Mouse (Mus musculus) liver, postnatal 0 days (tissue): ENCODE data around the gene Pla2g4b. TPM values are rescaled to one million over a fixed set of nuclear protein-coding genes. Genes with fewer than 3 reads are reported as not detected.
A peak's percentile ranks its signal among the peaks of the same experiment; 100 is the strongest.

Experiments
- ATAC-seq: fragments of 200-750 bp; cut with Nextera tagmentation; 2 replicates; pipeline ENCODE4 v1.8.0; 2017; ENCODE audit warnings: mild to moderate bottlenecking, moderate library complexity
- DNase-seq: peaks from one replicate; pipeline ENCODE4 v3.0.0-alpha.2; 2016
- H3K27ac ChIP-seq: fragments of 300-500 bp; sonication (generic); 2 replicates; pipeline ENCODE4 v1.5.1; 2014; ENCODE audit warnings: antibody characterized with exemption, moderate library complexity, mild to moderate bottlenecking, low read depth
- H3K27me3 ChIP-seq: fragments of 300-500 bp; sonication (generic); 2 replicates; pipeline ENCODE4 v1.6.1; 2014; ENCODE audit warnings: low read length, control low read depth, mixed read lengths; ENCODE audit not compliant: insufficient read depth
- H3K36me3 ChIP-seq: fragments of 300-500 bp; sonication (generic); replicated peaks from 2 replicates; pipeline ENCODE4 v1.6.1; 2014; ENCODE audit warnings: mild to moderate bottlenecking, control low read depth, low read length, moderate library complexity, mixed read lengths; ENCODE audit not compliant: insufficient read depth
- H3K4me1 ChIP-seq: fragments of 300-500 bp; sonication (generic); 2 replicates; pipeline ENCODE4 v1.6.1; 2014; ENCODE audit warnings: antibody characterized with exemption, mild to moderate bottlenecking, control low read depth; ENCODE audit not compliant: insufficient read depth
- H3K4me2 ChIP-seq: fragments of 300-500 bp; sonication (generic); 2 replicates; pipeline ENCODE4 v1.6.1; 2014; ENCODE audit warnings: low read depth, mild to moderate bottlenecking, low read length, moderate library complexity, mixed read lengths
- H3K4me3 ChIP-seq: fragments of 300-500 bp; sonication (generic); 2 replicates; pipeline ENCODE4 v1.5.1; 2014; ENCODE audit warnings: low read depth, low read length
- H3K9ac ChIP-seq: fragments of 300-500 bp; sonication (generic); replicated peaks from 2 replicates; pipeline ENCODE4 v1.6.1; 2014; ENCODE audit warnings: mild to moderate bottlenecking, moderate library complexity
- H3K9me3 ChIP-seq: fragments of 300-500 bp; sonication (generic); 2 replicates; pipeline ENCODE4 v1.6.1; 2016; ENCODE audit warnings: mild to moderate bottlenecking, control low read depth, low read length, mixed read lengths
- CTCF ChIP-seq: sonication (generic); IDR thresholded peaks from 2 replicates; pipeline ENCODE4 v1.5.1; 2016; ENCODE audit warnings: antibody characterized with exemption, low read depth
- EP300 ChIP-seq: IDR thresholded peaks from 2 replicates; pipeline ENCODE4 v1.6.1; 2016; ENCODE audit warnings: antibody characterized with exemption, low read depth, mild to moderate bottlenecking
- WGBS: fragments of 180-500 bp; shearing (Covaris S2); extraction: QIAGEN DNeasy Blood & Tissue Kit; methylation state at CpG from one replicate; pipeline ENCODE4 v1.1.7; 2014; ENCODE audit not compliant: insufficient replicate concordance; 5-methylcytosine and 5-hydroxymethylcytosine counted together
- polyA plus RNA-seq: library from polyadenylated mRNA; unstranded; fragments of >200 nt; fragmentation: Nextera tagmentation; extraction: Ambion mirVana; gene quantifications from 2 replicates; pipeline ENCODE4 v1.2.1, GENCODE M21; 2015

Pla2g4b gene
- polyA plus RNA-seq, 1 experiment from 2014 or later: 0.12 TPM

DNA sequence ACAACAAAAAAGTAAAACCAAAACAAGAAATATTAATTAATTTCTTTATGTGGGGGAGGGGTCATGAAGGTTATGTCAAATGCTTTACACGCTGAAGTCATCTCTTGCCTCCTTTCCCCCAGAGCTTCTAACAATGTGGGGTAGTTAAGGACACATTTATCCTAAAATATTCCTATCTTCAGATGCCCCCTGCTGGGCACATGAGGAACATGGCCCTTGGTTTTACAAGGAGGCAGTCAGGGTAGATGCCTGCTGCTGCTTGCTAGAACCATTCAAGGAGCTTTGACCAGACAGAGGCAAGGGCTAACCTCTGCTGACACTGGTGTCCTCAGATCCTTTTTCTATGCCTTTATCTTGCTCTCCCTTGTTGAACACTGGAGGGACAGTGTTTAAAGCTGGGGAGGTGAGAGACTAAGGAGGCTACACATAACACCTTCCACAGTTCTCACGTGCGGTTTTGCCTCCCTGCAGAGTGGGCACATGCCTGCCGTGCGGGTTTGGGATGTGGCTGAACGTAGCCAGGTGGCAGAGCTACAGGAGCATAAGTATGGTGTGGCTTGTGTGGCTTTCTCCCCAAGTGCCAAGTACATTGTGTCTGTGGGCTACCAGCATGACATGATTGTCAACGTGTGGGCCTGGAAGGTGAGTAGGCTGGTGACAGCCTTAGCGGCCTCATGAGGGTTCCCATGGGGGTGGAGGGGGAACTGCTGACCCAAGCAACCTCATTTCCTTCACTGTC lies 21.6 kb upstream of the Pla2g4b start:
- Histone ChIP-seq H3K4me3 (no peak overlapping the region), H3K4me2 (no peak overlapping the region), H3K27me3 (no peaks in the 10 kb centered on the region), H3K9ac (no peak overlapping the region), H3K9me3 (no peaks in the 10 kb centered on the region), H3K27ac (no peak overlapping the region), H3K4me1 (peaks cover 5% of the 10 kb centered on the region), H3K36me3 (peaks cover 7% of the 10 kb centered on the region; the same call in 1 of the 2 replicates)
- DNase-seq (peak; percentile 59), ATAC-seq (no peak)
- 71% methylated on average over 8 of the region's 8 CpGs for WGBS
- TF ChIP-seq EP300 (no peak), CTCF (peak; percentile 82)

- ATAC-seq (no peak), DNase-seq (no peak)
- Histone ChIP-seq H3K9me3 (no peaks in the 10 kb centered on the region), H3K27ac (no peak overlapping the region), H3K4me2 (no peak overlapping the region), H3K4me1 (peaks cover 3% of the 10 kb centered on the region; the same call in 1 of the 2 replicates), H3K36me3 (peaks cover 7% of the 10 kb centered on the region; the same call in 1 of the 2 replicates), H3K9ac (no peak overlapping the region), H3K4me3 (no peak overlapping the region), H3K27me3 (no peaks in the 10 kb centered on the region)
- TF ChIP-seq EP300 (no peak), CTCF (no peak)
- 70% methylated on average over 13 of the region's 13 CpGs for WGBS
These were observed 20.3 kb upstream of the Pla2g4b start for GRCm38 (mm10) chr2:120012924-120013323.

DNA sequence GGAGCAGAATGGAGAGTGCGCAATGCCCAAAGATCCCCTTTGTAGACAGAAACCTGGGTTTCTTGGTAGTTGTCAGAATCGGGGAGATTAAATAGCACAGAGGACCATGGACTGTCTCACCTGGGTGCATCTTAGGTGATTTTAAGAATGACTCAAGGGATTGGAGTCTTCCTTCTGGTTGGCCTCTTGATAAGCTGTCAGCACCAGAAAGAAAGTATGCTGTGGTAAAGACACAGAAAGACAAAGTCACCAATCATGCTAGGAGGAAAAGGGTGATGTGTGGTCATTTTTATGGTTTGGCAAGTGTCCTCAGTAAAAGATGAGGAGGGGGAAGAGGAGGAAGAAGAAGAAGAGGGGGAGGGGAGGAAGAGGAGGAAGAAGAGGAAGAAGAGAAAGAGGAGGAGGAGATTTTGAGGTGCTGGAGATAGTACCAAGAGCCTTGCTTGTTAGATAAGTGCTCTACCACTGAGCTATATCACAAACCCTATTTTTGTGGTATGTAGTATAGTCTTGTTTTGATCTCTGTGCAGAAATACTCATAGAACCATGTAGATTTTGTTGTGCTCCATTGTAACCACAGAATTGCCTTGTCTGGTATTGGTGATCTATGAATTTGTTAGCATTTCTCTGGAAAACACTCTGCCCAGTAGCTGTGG lies 19.3 kb upstream of the Pla2g4b start:
- WGBS: 89% methylated on average over 2 of the region's 2 CpGs
- Histone ChIP-seq H3K9ac (no peak overlapping the region), H3K36me3 (peaks cover 7% of the 10 kb centered on the region; the same call in 1 of the 2 replicates), H3K4me1 (no peaks in the 10 kb centered on the region), H3K9me3 (no peaks in the 10 kb centered on the region), H3K4me3 (no peak overlapping the region), H3K4me2 (no peak overlapping the region), H3K27ac (no peak overlapping the region), H3K27me3 (no peaks in the 10 kb centered on the region)
- DNase-seq: no peak
- no peak for TF ChIP-seq EP300
- no peak for TF ChIP-seq CTCF
- no peak for ATAC-seq

GRCm38 (mm10) chr2:120015882-120016281 lies 17.3 kb upstream of the Pla2g4b start:
- TF ChIP-seq CTCF (no peak), EP300 (no peak)
- H3K9ac ChIP-seq: no peak overlapping the region

DNA sequence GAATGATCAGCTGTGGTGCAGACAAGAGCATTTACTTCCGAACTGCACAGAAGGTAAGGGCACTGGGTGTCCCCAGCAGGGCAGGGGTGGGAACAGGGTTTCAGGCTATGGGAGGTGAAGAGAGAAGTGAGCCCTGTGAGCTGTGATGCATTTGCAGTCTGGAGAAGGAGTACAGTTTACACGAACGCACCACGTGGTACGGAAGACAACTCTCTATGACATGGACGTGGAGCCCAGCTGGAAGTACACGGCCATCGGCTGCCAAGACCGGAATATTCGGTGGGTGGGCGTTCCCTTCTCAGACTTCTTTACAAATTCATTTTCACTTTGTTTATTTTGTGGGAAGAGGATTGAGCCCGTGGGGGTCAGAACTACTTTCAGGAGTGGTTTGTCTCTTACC lies 15.6 kb upstream of the Pla2g4b start:
- Histone ChIP-seq H3K27ac (no peak overlapping the region), H3K4me3 (no peak overlapping the region), H3K9me3 (no peaks in the 10 kb centered on the region), H3K4me1 (no peaks in the 10 kb centered on the region), H3K27me3 (no peaks in the 10 kb centered on the region), H3K4me2 (no peak overlapping the region), H3K9ac (no peak overlapping the region), H3K36me3 (peaks cover 19% of the 10 kb centered on the region)
- ATAC-seq (no peak), DNase-seq (no peak)
- no peak for TF ChIP-seq EP300
- no peak for TF ChIP-seq CTCF
- 90% methylated on average over 12 of the region's 12 CpGs for WGBS

More at GRCm38 (mm10) chr2:120015882-120016281, 17.3 kb upstream of the Pla2g4b start:
- no peak for DNase-seq
- no peak overlapping the region for H3K4me3 ChIP-seq
- no peak for ATAC-seq
- no peaks in the 10 kb centered on the region for H3K9me3 ChIP-seq
- H3K36me3 ChIP-seq: peaks cover 7% of the 10 kb centered on the region; the same call in 1 of the 2 replicates
- H3K27me3 ChIP-seq: no peaks in the 10 kb centered on the region
- WGBS: 60% methylated on average over 4 of the region's 4 CpGs
- 0 out of 2 replicates have a peak overlapping the region, but pooled peaks have one; percentile 9 for H3K4me2 ChIP-seq
- no peaks in the 10 kb centered on the region for H3K4me1 ChIP-seq
- no peak overlapping the region for H3K27ac ChIP-seq

GRCm38 (mm10) chr2:120024337-120024736 lies 8.9 kb upstream of the Pla2g4b start:
- DNase-seq: no peak
- no peak overlapping the region for H3K27ac ChIP-seq
- no peaks in the 10 kb centered on the region for H3K27me3 ChIP-seq
- H3K4me1 ChIP-seq: peaks cover 12% of the 10 kb centered on the region
- 67% methylated on average over 5 of the region's 5 CpGs for WGBS
- H3K4me2 ChIP-seq: no peak overlapping the region
- no peak for ATAC-seq
- TF ChIP-seq EP300: no peak
- TF ChIP-seq CTCF: no peak
- H3K4me3 ChIP-seq: no peak overlapping the region
- H3K9me3 ChIP-seq: no peaks in the 10 kb centered on the region
- H3K36me3 ChIP-seq: peaks cover 19% of the 10 kb centered on the region
- H3K9ac ChIP-seq: no peak overlapping the region
